Mouse (Mus musculus) urinary bladder, postnatal 36 days (tissue): Measurements from ENCODE around the gene Vamp9.

Experiments used
- DNase-seq, 2 experiments: peaks; one replicate each; pipeline ENCODE4 v3.0.0; 2022; ENCODE audit warnings: low spot score in 2 of 2, mixed read lengths in 1 of 2

The Vamp9 gene

GRCm38 (mm10) chr5:99941776-99942502 lies 35.9 kb downstream of the Vamp9 start:
- no peak for DNase-seq

GRCm38 (mm10) chr5:99952513-99952912 lies 46.5 kb downstream of the Vamp9 start:
- no peak for DNase-seq

- DNase-seq = no peak
Observed at GRCm38 (mm10) chr5:99953883-99954282, 47.8 kb downstream of the Vamp9 start.

GRCm38 (mm10) chr5:99958666-99959065 lies 52.6 kb downstream of the Vamp9 start:
- no peak for DNase-seq

- no peak for DNase-seq
Observed at GRCm38 (mm10) chr5:99959236-99959936, 53.3 kb downstream of the Vamp9 start.

- DNase-seq = no peak
Observed at GRCm38 (mm10) chr5:99959960-99960359, 53.9 kb downstream of the Vamp9 start.

GRCm38 (mm10) chr5:99973941-99974340 lies 67.9 kb downstream of the Vamp9 start:
- no peak for DNase-seq

- DNase-seq = no peak
Observed at GRCm38 (mm10) chr5:99975061-99975460, 69.0 kb downstream of the Vamp9 start.

- no peak for DNase-seq
Observed at GRCm38 (mm10) chr5:99975776-99976175, 69.7 kb downstream of the Vamp9 start.

GRCm38 (mm10) chr5:99976334-99976955 lies 70.4 kb downstream of the Vamp9 start:
- no peak for DNase-seq

GRCm38 (mm10) chr5:99977516-99978301 lies 71.7 kb downstream of the Vamp9 start:
- DNase-seq = peak; percentile 68 to 83

GRCm38 (mm10) chr5:99978699-99979442 lies 72.8 kb downstream of the Vamp9 start, which contains the start of the genes Hnrnpd and 4930524J08Rik:
Gene Hnrnpd (minus strand): TSS chr5:99978938.
Gene 4930524J08Rik (plus strand): TSS chr5:99979061.
- DNase-seq = peak; percentile 85 to 95

- no peak for DNase-seq
Observed at GRCm38 (mm10) chr5:99983452-99984061, 77.5 kb downstream of the Vamp9 start.

- DNase-seq = peak in 1 of 2 experiments; percentile 30
Observed at GRCm38 (mm10) chr5:99994166-99994565, 88.1 kb downstream of the Vamp9 start.

GRCm38 (mm10) chr5:99994680-99995079 lies 88.6 kb downstream of the Vamp9 start:
- DNase-seq = no peak

- DNase-seq = no peak
Observed at GRCm38 (mm10) chr5:100000048-100000447, 94.0 kb downstream of the Vamp9 start.

- no peak for DNase-seq
Observed at GRCm38 (mm10) chr5:100000500-100000899, 94.4 kb downstream of the Vamp9 start.
